Mouse (Mus musculus): ENCODE measurements around the gene Tiam1.
"Not testable (repeated sequence)": the region's sequence is repeated elsewhere in the genome, so short reads cannot be mapped to it uniquely, and the experiment has no call there.

The Tiam1 gene

GRCm38 (mm10) chr16:90109500-90109899 is 34.1 kb downstream of the Tiam1 start:
- no peak for DNase-seq (ENCODE audit: low read depth, low spot score)

- no peak for DNase-seq (ENCODE audit: low read depth, low spot score)
These were observed 38.7 kb downstream of the Tiam1 start for GRCm38 (mm10) chr16:90104714-90105459.

DNA sequence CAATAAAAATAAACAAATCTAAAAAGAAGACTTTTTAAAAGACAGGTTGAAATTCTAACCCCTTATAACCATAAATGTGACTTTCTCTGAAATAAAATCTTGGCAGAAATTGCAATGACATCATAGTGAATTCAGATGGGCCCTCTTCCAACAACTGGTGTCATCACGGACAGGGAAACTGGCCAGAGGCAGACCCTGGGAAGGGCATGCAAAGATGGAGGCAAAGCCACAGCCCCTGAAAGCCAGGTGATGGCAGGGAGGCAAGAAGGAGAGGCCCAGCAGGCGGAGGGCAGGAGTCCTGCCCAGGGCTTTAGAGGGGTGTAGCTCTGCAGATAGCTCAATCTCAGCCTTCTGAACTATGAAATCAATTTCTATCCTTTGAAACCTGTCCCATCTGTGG is 39.8 kb downstream of the Tiam1 start:
- DNase-seq (ENCODE audit: low read depth, low spot score): no peak

DNA sequence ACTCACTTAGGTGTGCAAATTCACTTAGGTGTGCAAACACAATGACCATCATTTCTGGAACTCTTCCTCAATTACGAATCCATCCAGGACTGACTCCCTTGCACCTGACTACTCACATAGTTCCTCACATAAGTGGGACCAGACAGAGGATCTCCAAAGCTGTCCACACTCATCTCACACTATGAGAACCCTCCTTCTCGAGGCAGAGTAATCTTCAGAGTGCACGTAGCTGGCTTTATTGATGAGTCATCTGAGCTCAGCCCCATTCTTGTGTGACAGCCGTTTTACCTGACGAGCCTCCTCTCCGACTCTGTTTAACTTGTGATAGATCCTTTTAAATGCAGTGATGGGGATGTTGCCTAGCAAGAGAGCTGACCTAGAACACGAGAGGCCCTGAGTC is 41.0 kb downstream of the Tiam1 start:
- no peak for DNase-seq (ENCODE audit: low read depth, low spot score)

DNA sequence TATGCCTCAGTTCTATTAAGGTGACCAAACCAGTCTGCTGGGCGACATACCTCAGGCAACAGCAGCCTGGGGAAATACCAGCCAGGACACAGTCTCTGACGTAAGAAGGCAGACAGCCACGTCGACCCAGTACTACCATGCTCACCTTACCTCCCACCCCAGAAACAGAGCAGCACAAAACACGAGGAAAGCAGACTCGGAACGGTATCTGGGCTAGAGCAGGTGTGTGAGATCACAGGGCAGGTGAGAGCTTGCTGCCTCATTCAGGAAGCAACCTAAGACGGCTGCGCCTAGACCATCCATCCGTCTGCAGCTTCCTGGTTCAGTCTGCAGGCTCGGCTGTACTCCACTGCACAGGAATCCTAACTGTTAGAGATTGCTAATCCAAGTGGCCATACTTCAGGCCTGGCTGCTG is 45.4 kb downstream of the Tiam1 start:
- DNase-seq (ENCODE audit: low read depth, low spot score): no peak

GRCm38 (mm10) chr16:90097769-90098168 is 45.8 kb downstream of the Tiam1 start:
- DNase-seq (ENCODE audit: low read depth, low spot score): no peak

GRCm38 (mm10) chr16:90096011-90096410 is 47.6 kb downstream of the Tiam1 start:
- DNase-seq (ENCODE audit: low read depth, low spot score): no peak

DNA sequence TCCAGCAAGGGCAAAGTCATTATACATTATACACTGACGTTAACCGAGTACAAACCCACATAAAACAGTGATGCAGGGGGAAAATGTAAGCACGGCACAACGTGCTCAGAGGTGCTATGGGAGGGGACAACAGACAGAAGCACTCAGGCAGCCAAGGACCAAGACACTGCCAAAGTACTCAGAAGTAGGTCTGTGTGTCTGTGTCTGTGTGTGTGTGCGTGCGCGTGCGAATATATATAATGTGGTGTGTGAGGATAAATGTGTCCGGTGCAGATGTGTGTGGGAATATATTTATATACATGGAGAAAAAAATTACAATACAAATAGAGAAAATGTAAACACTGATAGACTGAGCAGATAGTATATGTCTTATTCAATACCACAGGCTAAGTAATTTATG is 50.6 kb downstream of the Tiam1 start:
- no peak for DNase-seq (ENCODE audit: low read depth, low spot score)

DNA sequence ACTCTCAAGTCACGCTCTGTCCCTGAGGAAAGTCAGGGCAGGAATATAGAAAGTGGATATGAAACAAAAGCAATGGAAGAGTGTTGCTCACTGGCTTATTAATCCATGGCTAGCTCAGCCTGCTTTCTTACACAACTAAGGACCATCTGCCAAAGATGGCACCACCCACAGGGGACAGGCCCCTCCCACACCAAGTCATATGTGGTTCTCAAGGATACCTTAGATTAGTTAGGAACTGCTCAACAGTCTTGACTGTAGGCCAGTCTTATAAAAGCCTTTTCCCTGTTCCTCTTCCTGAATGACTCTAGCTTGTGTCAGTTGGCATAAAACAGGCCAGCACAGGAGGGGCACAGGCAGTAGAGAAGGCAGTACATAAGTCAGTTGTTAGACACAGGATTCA is 51.7 kb downstream of the Tiam1 start:
- no peak for DNase-seq (ENCODE audit: low read depth, low spot score)

- no peak for DNase-seq (ENCODE audit: low read depth, low spot score)
These were observed 52.4 kb downstream of the Tiam1 start for GRCm38 (mm10) chr16:90091112-90091720.

DNA sequence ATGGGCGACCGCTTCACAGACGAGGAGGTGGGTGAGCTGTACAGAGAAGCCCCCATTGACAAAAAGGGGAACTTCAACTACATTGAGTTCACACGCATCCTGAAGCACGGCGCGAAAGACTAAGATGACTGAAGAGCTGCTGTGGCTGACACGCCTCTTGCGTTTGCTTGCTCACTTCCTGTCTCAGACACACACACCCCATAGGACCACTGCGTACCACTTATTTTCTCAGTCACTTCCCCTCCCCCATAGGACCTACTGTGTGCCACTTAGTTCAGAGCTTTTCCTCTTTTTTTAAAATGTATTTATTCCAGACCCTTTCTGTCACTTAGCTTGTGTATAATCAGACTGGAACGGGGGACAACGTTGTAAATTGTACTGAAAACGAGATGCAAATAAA is 53.2 kb downstream of the Tiam1 start:
- no peak for DNase-seq (ENCODE audit: low read depth, low spot score)

GRCm38 (mm10) chr16:90087256-90087655 is 56.3 kb downstream of the Tiam1 start:
- DNase-seq (ENCODE audit: low read depth, low spot score): no peak

GRCm38 (mm10) chr16:90086111-90086510 is 57.5 kb downstream of the Tiam1 start:
- no peak for DNase-seq (ENCODE audit: low read depth, low spot score)

- no peak for DNase-seq (ENCODE audit: low read depth, low spot score)
These were observed 58.0 kb downstream of the Tiam1 start for GRCm38 (mm10) chr16:90085580-90085979.

- DNase-seq (ENCODE audit: low read depth, low spot score): no peak
These were observed 62.4 kb downstream of the Tiam1 start for GRCm38 (mm10) chr16:90081125-90081524.

GRCm38 (mm10) chr16:90078806-90079381 is 64.7 kb downstream of the Tiam1 start:
- DNase-seq (ENCODE audit: low read depth, low spot score): no peak

DNA sequence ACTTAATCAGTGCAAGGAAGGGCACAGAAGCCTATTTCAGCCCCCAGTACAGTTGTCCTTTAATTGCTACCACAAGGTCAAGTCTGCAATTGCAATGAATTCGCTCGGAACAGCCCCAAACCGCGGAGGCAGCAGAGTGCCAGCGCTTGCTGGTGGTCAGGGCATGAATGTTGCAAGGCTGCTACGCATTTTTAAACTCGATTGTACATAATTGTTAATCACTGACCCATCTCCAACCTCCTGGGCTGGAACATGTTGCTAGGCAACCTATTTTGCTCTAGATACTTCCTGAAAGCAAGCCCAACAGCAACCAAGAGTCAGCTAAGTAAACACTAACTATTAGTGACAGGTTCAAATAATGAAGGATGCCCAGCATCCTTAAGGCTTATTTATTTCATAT is 70.1 kb downstream of the Tiam1 start:
- DNase-seq (ENCODE audit: low read depth, low spot score): no peak

GRCm38 (mm10) chr16:90072651-90073050 is 70.9 kb downstream of the Tiam1 start:
- DNase-seq (ENCODE audit: low read depth, low spot score): peak; percentile 42

DNA sequence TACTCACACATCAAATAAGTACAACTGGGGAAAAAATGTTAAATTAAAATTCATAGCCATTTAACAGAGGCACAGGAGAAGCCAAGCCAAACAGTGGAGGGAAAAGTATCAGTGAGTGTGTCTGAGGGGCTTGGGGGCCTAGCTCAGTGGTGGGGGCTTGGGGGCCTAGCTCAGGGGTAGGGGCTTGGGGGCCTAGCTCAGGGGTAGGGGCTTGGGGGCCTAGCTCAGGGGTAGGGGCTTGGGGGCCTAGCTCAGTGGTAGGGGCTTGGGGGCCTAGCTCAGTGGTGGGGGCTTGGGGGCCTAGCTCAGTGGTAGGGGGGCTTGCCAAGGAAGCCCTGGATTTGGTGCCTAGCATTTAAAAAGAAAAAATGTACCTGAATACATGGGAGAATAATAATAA is 72.4 kb downstream of the Tiam1 start:
- not testable (repeated sequence) for DNase-seq (ENCODE audit: low read depth, low spot score)

- DNase-seq (ENCODE audit: low read depth, low spot score): no peak
These were observed 73.5 kb downstream of the Tiam1 start for GRCm38 (mm10) chr16:90070104-90070503.

DNA sequence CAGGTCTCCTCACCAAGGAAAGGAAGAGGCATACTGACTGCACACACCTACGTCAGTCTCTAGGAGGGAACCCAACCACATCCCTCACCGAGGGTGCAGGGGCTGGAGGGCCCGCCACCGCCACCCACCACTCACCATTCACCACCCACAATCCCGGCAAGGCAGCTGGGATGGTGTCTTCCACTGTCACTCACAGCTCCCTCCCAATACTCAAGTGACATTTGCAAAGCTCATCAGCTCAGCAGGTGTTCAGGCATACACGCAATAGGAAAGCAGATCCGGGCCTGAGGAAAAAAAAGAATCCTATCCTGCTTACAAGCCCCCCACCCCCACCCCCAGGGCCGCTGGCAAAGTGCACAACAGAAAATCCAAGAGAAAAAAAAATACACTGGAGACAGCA is 74.4 kb downstream of the Tiam1 start:
- DNase-seq (ENCODE audit: low read depth, low spot score): no peak

GRCm38 (mm10) chr16:90052905-90053519 is 90.6 kb downstream of the Tiam1 start:
- DNase-seq (ENCODE audit: low read depth, low spot score): no peak

DNA sequence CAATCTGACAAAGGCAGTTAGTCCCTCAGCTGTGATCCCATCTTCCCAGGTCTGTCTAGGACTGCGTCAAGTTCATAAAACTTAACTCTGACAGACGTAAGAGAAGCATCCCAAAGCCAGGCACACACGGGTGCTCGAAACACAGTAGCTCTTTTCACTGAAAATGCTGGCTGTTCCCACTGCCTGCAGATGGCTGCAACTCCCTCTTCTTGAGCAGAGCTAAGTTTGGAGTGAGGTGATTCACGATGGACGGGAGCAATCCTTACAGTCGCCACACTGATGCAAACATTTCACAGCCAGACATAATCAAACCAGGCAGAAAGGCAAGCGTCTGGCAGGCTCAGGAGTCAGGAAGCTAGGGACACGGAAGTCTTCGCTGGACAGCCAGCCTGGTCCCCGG is 91.2 kb downstream of the Tiam1 start:
- DNase-seq (ENCODE audit: low read depth, low spot score): no peak
